Mouse (Mus musculus) embryonic facial prominence, embryonic 10.5 days (tissue): Measurements from ENCODE around the gene Fam160a1. TPM values are rescaled to one million over a fixed set of nuclear protein-coding genes. Genes with fewer than 3 reads are reported as not detected.

Experiments used
- DNase-seq: peaks from one replicate; pipeline ENCODE4 v3.0.0-alpha.2; 2017; ENCODE audit warnings: low spot score
- H3K27ac ChIP-seq: fragments of 300-500 bp; sonication (generic); replicated peaks from 2 replicates; pipeline ENCODE4 v1.5.1; 2016; ENCODE audit warnings: mild to moderate bottlenecking
- H3K27me3 ChIP-seq: fragments of 300-500 bp; sonication (generic); replicated peaks from 2 replicates; pipeline ENCODE4 v1.6.1; 2016; ENCODE audit warnings: low read depth, mild to moderate bottlenecking; ENCODE audit not compliant: poor library complexity, severe bottlenecking
- H3K36me3 ChIP-seq: fragments of 300-500 bp; sonication (generic); replicated peaks from 2 replicates; pipeline ENCODE4 v1.6.1; 2016; ENCODE audit warnings: mild to moderate bottlenecking, moderate library complexity
- H3K4me1 ChIP-seq: fragments of 300-500 bp; sonication (generic); 2 replicates; pipeline ENCODE4 v1.6.1; 2016
- H3K4me3 ChIP-seq: fragments of 300-500 bp; sonication (generic); 2 replicates; pipeline ENCODE4 v1.5.1; 2016; ENCODE audit warnings: mild to moderate bottlenecking, moderate library complexity
- H3K9me3 ChIP-seq: fragments of 300-500 bp; sonication (generic); 2 replicates; pipeline ENCODE4 v1.6.1; 2016; ENCODE audit warnings: mild to moderate bottlenecking
- WGBS: fragments of 180-500 bp; shearing (Covaris S2); methylation state at CpG from one replicate; pipeline ENCODE4 v1.1.7; 2016; 5-methylcytosine and 5-hydroxymethylcytosine counted together
- polyA plus RNA-seq: library from polyadenylated mRNA; unstranded; fragments of >200 nt; fragmentation: Nextera tagmentation; extraction: Ambion mirVana; gene quantifications from 2 replicates; pipeline ENCODE4 v1.2.1, GENCODE M21; 2016

Gene Fam160a1
- polyA plus RNA-seq, 1 experiment from 2014 or later = 1.7 TPM

- H3K4me1 ChIP-seq = no peaks in the 10 kb centered on the region
- DNase-seq = no peak
- WGBS = 79% methylated on average over 8 of the region's 8 CpGs
- H3K36me3 ChIP-seq = peaks cover under 1% of the 10 kb centered on the region; the same call in 1 of the 2 replicates
- H3K4me3 ChIP-seq = no peak overlapping the region
- H3K9me3 ChIP-seq = no peaks in the 10 kb centered on the region
- no peaks in the 10 kb centered on the region for H3K27me3 ChIP-seq
- no peak overlapping the region for H3K27ac ChIP-seq
Measured at GRCm38 (mm10) chr3:85634389-85635125, 182.5 kb downstream of the Fam160a1 start.

DNA sequence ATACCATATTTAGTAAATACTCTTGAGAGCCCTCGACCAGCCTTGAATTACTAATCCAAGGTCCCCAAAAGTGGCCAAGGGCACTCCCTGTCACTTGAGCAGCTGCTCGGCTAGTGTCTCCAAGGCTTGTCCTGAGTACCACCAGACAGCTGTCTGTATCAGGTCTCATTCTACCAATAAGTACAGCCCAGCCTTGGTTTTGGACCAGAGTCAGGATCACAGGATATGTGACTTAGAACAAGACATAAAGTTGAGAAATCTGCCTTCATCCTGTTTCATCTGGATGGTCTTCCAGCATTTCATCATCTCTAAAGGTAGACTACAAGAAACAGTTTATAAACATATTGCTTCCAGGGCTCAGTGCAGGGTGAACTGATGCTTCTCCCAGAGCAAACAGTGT, 183.4 kb downstream of the Fam160a1 start:
- H3K36me3 ChIP-seq = peaks cover 4% of the 10 kb centered on the region
- no peak overlapping the region for H3K27ac ChIP-seq
- no peak for DNase-seq
- no peaks in the 10 kb centered on the region for H3K9me3 ChIP-seq
- no peak overlapping the region for H3K4me3 ChIP-seq
- no peaks in the 10 kb centered on the region for H3K27me3 ChIP-seq
- no peaks in the 10 kb centered on the region for H3K4me1 ChIP-seq
- 82% methylated on average over 2 of the region's 2 CpGs for WGBS

GRCm38 (mm10) chr3:85629895-85630510, 187.1 kb downstream of the Fam160a1 start:
- Histone ChIP-seq H3K36me3 (peaks cover 4% of the 10 kb centered on the region), H3K27me3 (no peaks in the 10 kb centered on the region), H3K4me3 (no peak overlapping the region), H3K27ac (no peak overlapping the region), H3K4me1 (no peaks in the 10 kb centered on the region), H3K9me3 (no peaks in the 10 kb centered on the region)
- WGBS = 91% methylated on average over 4 of the region's 4 CpGs
- no peak for DNase-seq

DNA sequence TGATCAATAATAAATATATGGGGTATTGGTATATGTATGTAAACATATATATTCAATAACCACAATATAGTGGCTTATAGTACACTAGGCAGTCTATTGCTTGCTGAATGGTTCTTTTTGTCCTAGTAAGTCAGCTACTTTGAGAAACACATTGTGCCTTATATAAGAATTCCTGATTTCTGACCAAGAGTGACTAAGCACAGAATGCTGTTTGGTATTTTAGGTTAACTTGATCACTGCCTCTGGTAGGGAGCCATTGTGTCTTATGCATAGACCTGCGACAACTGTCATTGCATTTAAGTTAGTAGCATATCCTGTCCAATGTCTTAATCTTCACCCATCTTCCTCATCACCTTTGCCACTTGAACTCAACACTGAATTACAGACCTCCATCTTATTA, 197.3 kb downstream of the Fam160a1 start:
- no peaks in the 10 kb centered on the region for H3K27me3 ChIP-seq
- peaks cover 43% of the 10 kb centered on the region for H3K36me3 ChIP-seq
- no peak overlapping the region for H3K4me3 ChIP-seq
- DNase-seq = no peak
- no peaks in the 10 kb centered on the region for H3K9me3 ChIP-seq
- 95% methylated on average over 1 of the region's 1 CpGs for WGBS
- no peaks in the 10 kb centered on the region for H3K4me1 ChIP-seq
- no peak overlapping the region for H3K27ac ChIP-seq

DNA sequence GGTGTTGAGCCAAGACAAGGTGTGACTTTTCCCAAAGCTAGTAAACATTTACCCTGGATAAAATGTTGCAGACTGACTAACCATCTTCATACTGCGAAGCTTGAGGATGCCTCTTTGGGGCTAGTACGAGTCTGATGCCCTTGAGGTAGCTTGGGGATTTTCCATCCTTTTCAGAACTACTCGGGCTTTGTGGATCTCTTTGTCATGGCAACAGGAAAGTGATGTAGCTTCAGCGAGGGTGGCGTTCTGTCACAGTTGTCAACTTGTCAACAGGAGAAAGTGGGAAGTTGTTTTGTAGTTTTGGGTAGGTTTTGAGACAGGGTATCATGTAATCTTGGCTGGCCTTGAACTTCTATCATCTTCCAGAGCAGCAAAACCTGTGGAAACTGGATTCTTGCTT, 197.7 kb downstream of the Fam160a1 start:
- Histone ChIP-seq H3K27ac (no peak overlapping the region), H3K4me1 (no peaks in the 10 kb centered on the region), H3K27me3 (no peaks in the 10 kb centered on the region), H3K36me3 (peaks cover 43% of the 10 kb centered on the region), H3K9me3 (no peaks in the 10 kb centered on the region), H3K4me3 (no peak overlapping the region)
- no peak for DNase-seq
- WGBS = 88% methylated on average over 5 of the region's 5 CpGs

DNA sequence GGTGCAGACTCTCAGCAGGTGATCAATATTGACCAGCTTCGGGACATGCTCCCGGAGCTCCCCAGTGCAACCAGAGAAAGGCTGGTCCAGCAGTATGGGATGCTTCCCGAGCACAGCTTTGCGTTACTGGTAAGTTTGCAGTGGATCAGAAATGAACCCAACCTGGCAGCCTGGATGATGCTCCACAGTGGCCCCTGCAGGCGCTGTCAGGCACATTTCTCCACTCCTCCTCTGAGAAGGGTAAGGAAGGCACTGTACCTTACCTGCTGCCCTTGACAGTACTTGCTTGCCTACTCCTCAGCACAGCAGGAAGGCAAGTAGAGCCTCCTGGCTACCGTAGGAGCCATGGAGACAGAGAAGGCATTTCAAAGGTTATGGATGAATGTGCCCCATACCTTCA, 198.2 kb downstream of the Fam160a1 start:
- no peak for DNase-seq
- Histone ChIP-seq H3K27me3 (no peaks in the 10 kb centered on the region), H3K4me3 (no peak overlapping the region), H3K36me3 (peaks cover 44% of the 10 kb centered on the region), H3K9me3 (no peaks in the 10 kb centered on the region), H3K27ac (no peak overlapping the region), H3K4me1 (no peaks in the 10 kb centered on the region)
- WGBS = 78% methylated on average over 6 of the region's 6 CpGs

DNA sequence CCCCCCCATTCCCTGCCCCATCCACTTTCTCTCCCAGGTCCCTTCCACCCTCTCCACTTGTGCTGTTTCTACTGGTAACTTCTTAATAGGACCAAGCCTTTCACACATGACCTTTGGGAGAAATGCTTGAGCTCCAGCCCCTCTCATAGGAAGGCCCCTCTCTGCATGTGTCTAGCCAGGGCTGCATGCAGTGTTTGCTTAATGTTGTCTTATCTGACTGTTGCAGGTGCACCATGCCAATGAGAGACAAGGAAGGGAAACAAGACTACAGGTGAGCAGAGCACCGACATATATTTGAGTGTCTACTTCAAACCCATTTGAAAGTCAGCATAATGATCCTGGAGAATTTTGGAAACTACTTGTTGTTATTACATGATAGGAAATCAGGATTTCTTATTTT, 200.7 kb downstream of the Fam160a1 start:
- Histone ChIP-seq H3K36me3 (peaks cover 43% of the 10 kb centered on the region), H3K9me3 (no peaks in the 10 kb centered on the region), H3K27ac (no peak overlapping the region), H3K4me3 (no peak overlapping the region), H3K4me1 (no peaks in the 10 kb centered on the region), H3K27me3 (no peaks in the 10 kb centered on the region)
- WGBS = 92% methylated on average over 1 of the region's 1 CpGs
- DNase-seq = no peak

Other genes with a start within 250 kb of the Fam160a1 start
- 26.8 and 28.3 TPM in 2 replicates for gene Gatb, start 243.2 kb downstream of the Fam160a1 start, polyA plus RNA-seq
- 0.59 and 0.64 TPM in 2 replicates for gene Glt28d2, start 70.2 kb upstream of the Fam160a1 start, polyA plus RNA-seq
- 1.9 and 2.8 TPM in 2 replicates for gene Gm37240, start 70.2 kb upstream of the Fam160a1 start, polyA plus RNA-seq
- gene Sh3d19, start 153.8 kb upstream of the Fam160a1 start, polyA plus RNA-seq = 14.9 and 15.5 TPM in 2 replicates
- 0.16 TPM in 1 of 2 replicates, not detected in the other for gene Prss48, start 185.2 kb upstream of the Fam160a1 start, polyA plus RNA-seq